Mouse (Mus musculus): ENCODE results near the gene Fam240a. TPM values are rescaled to one million over a fixed set of nuclear protein-coding genes. Genes with fewer than 3 reads are reported as not detected.

Gene Fam240a
- polyA plus RNA-seq (2016; fragmentation: Nextera tagmentation; extraction: Ambion mirVana) = not detected in 2 replicates

DNA sequence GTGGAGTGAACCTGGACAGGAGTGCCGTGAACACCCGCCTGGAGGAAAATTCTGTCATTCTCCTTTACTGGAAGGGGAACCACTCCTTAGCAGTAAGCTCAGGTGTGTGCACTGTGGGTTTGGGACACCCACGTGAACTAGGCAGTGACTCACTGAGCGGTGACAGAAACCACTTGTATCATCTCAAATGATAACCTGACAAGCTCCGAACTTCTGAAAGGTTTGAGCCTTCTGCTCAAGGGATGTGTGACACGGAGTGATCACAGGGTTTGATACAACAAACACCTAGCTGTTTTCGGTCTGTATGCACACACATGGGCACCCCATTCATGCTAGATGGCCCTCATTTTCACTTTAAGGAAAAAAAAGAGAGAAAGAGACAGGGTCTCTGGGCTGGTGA, at the start of gene Fam240a:
TSS of gene Fam240a (minus strand) at position 76 of the 400 bp plus-strand sequence.
- Histone ChIP-seq H3K36me3 (no peaks in the 10 kb centered on the region), H3K27me3 (replicated peaks) (0 out of 2 replicates have a peak, but pooled peaks cover 2% of the 10 kb centered on the region), H3K4me3 (no peak within 1 kb of the TSS), H3K9me3 (no peaks in the 10 kb centered on the region), H3K4me1 (no peaks in the 10 kb centered on the region), H3K27ac (no peak within 1 kb of the TSS), H3K9ac (no peak within 1 kb of the TSS), H3K4me2 (replicated peaks) (no peak within 1 kb of the TSS)
- ATAC-seq (ENCODE audit: low FRiP score, low read depth) = no peak
- 89% methylated on average over 7 of the region's 7 CpGs for WGBS

DNA sequence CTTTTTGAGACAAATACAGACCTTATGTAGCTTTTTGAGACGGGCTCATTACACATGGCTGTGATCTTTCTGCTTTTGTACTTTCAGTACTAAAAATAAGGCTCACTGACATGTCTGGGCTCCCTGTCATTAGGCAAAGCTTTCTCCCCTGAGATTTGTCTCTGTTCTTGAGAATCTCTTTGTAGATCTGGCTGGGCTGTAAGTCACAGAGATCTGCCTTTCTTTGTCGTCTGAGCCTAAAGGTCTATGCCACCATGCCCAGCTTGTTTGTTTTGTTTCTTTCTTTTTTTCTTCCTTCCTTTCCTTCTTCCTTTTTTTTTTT, 49.2 kb upstream of the Fam240a start:
- H3K4me1 ChIP-seq = no peaks in the 10 kb centered on the region
- H3K36me3 ChIP-seq = no peaks in the 10 kb centered on the region
- 74% methylated on average over 2 of the region's 2 CpGs for WGBS
- no peaks in the 10 kb centered on the region for H3K27me3 ChIP-seq (replicated peaks)
- H3K9ac ChIP-seq = no peak overlapping the region
- no peak overlapping the region for H3K4me3 ChIP-seq
- H3K4me2 ChIP-seq (replicated peaks) = no peak overlapping the region
- no peak overlapping the region for H3K27ac ChIP-seq
- H3K9me3 ChIP-seq = no peaks in the 10 kb centered on the region
- ATAC-seq (ENCODE audit: low FRiP score, low read depth) = no peak

DNA sequence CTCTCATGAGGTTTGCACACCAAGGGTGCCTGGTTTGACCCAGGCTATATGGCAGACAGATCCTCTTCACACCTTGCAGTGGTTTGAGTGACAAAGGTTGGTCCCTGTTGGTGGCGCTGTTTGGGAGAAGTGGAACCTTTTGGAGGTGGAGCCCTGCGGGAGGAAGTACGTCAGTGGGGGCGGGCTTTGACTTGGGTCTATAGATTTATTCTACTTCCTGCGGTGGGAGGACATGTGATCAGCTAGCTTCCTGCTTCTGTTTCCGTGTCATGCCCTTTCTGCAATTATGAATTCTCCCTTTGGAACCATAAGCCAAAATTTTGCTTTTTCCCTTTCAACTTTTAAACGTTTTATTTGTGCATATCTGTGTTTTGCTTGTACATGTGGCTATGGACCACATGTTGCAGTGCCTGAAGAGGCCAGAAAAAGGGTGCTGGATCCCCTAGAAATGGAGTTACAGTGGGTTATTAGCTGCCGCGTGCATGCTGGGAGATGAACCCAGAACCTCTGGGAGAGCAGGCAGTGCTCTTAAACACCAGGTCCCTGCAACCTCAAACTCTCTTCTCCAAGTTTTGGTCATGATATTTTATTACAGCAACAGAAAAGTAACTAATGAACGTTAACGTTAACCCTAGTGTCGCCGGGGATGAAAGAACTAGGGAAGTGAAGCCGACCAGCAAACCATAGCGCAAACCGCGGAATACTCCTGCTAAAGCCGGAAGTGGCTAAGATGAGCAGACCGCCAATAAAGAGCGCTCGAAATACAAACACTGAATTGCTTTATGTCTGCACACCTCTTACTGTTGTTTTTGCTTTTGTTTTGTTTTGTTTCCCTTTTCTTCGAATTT, 48.6 kb upstream of the Fam240a start:
- 92% methylated on average over 22 of the region's 22 CpGs for WGBS
- H3K4me1 ChIP-seq = no peaks in the 10 kb centered on the region
- no peak overlapping the region for H3K9ac ChIP-seq
- no peak overlapping the region for H3K4me3 ChIP-seq
- H3K9me3 ChIP-seq = no peaks in the 10 kb centered on the region
- no peaks in the 10 kb centered on the region for H3K36me3 ChIP-seq
- ATAC-seq (ENCODE audit: low FRiP score, low read depth) = no peak
- H3K27me3 ChIP-seq (replicated peaks) = no peaks in the 10 kb centered on the region
- H3K4me2 ChIP-seq (replicated peaks) = no peak overlapping the region
- H3K27ac ChIP-seq = no peak overlapping the region

DNA sequence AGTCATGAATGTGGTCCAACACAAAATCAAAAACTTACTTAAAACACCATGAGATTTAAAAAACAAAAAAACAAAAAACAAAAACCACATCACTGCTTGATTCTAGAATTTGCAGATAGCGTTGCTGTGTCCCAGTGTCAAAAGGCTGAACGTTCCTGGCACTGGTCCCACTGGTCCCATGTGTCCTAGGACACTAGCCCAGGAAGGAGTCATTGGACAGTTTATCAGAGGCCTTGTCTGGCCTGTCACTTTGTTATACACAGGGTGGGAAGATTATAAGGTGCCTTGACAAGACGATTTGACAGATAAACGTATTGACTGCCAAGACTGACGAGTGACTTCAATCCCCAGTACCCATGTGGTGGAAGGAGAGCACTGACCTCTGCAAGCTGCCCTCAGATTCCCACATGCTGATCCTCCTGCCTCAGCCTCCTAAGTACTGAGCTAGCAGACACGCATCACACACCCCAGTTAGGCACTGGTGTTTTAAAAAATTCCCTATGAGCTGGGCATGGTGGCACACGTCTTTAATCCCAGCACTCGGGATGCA, 47.0 kb upstream of the Fam240a start:
- Histone ChIP-seq H3K9ac (no peak overlapping the region), H3K27ac (no peak overlapping the region), H3K4me2 (replicated peaks) (no peak overlapping the region), H3K4me3 (no peak overlapping the region), H3K4me1 (no peaks in the 10 kb centered on the region), H3K27me3 (replicated peaks) (no peaks in the 10 kb centered on the region), H3K9me3 (no peaks in the 10 kb centered on the region), H3K36me3 (no peaks in the 10 kb centered on the region)
- no peak for ATAC-seq (ENCODE audit: low FRiP score, low read depth)
- 91% methylated on average over 8 of the region's 8 CpGs for WGBS

DNA sequence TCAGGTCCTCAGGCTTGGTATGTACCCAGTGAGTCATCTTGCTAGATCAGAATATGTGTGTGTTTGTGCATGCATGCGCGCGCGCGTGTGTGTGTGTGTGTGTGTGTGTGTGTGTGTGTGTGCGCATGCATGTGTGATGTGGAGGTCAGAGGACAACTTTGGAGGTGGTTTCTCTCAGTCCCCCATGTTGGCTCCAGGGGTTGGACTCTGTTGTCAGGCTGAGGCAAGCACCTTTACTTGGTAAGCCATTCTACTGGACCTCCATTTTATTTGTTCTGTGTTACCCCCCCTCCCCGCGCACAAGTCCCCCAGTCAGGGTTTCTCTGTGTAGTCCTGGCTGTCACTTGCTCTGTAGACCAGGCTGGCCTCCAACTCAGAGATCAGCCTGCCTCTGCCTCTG, 44.7 kb upstream of the Fam240a start:
- Histone ChIP-seq H3K36me3 (no peaks in the 10 kb centered on the region), H3K27ac (no peak overlapping the region), H3K4me2 (replicated peaks) (no peak overlapping the region), H3K4me1 (no peaks in the 10 kb centered on the region), H3K4me3 (no peak overlapping the region), H3K9ac (no peak overlapping the region), H3K27me3 (replicated peaks) (no peaks in the 10 kb centered on the region), H3K9me3 (no peaks in the 10 kb centered on the region)
- WGBS = 95% methylated on average over 8 of the region's 8 CpGs
- ATAC-seq (ENCODE audit: low FRiP score, low read depth) = no peak

DNA sequence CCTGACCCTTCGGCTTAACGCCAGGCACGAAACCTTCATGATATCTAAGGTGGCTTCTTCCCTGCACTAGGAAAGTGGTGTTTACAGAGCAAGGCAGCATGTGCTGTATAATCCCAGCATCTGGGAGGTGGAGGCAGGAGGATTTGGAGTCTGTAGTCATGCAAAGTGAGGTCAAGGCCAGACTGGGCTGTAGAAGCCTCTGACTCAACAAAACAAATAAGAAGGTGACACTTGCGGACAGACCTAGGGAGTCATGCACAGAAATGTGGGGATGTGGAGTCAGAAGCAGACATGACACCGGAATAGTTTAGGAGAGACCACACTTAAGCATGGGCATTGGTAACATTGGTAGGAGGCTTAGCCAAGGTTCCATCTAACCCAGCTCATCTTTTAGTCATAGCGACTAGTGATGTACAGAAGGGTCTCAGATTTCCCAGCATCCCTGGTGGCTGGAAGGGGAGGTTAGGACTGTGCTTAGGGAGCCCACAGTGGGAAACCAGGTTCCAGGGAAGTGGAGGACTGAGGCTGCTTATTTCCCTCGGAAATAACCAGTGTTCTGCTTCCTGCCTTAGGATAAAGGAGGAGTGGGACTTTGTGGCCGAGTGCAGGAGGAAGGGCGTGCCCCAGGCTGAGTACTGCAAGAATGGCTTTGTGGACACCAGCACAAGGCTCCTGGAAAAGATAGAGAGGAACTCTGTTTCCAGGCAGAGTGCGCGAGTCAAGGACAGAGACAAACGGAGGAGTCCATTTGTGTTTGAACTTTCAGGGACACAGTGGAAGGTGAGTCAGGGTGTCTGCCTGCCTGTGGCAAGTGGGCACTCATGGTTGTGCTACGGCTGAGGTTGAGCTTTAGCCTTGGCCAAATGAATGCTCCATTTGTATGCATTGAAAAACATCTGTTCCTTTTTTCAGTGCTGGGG, 43.8 kb upstream of the Fam240a start:
- Histone ChIP-seq H3K4me1 (no peaks in the 10 kb centered on the region), H3K9ac (no peak overlapping the region), H3K4me3 (no peak overlapping the region), H3K4me2 (replicated peaks) (no peak overlapping the region), H3K27ac (no peak overlapping the region), H3K9me3 (no peaks in the 10 kb centered on the region), H3K27me3 (replicated peaks) (0 out of 2 replicates have a peak, but pooled peaks cover 4% of the 10 kb centered on the region), H3K36me3 (no peaks in the 10 kb centered on the region)
- ATAC-seq (ENCODE audit: low FRiP score, low read depth) = no peak
- 85% methylated on average over 13 of the region's 13 CpGs for WGBS

DNA sequence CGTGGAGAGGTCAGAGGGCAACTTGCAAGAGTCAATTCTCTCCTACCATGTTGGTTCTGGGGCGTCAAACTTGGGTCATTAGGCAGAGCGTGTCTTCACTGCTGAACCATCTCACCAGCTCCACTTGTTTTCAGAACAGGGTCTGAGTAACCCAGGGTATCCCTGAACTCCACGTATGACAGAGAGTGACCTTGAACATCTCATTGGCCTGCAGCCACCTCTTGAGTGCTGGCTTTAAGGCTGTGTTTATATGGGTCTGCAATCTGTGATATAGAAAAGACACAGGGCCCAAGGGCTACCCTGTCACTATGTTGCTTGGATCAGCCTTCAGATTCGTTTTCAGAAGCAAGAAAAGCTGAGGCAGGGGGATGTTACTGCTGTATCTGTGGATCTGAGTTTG, 43.0 kb upstream of the Fam240a start:
- no peaks in the 10 kb centered on the region for H3K9me3 ChIP-seq
- no peak overlapping the region for H3K9ac ChIP-seq
- H3K36me3 ChIP-seq = no peaks in the 10 kb centered on the region

DNA sequence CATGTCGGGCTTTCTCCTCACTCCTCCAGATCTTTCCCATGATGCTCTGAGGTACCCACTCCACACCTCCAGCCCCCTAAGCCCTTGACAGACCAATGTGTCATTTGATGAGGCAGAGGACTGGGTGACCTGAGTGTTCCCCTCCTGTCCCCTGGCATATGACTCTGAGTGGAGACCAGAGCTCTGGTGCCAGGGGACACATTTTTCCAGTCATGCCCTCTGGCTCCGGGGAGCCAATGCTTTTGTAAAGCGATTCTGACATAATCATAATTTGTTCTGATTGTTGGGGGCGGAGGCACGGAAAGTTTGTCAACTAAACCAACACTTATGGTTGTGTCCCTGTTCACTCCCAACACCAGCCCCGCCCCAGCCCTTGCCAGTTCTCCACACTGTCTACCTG, 39.3 kb upstream of the Fam240a start:
- H3K27me3 ChIP-seq (replicated peaks) = peaks cover 19% of the 10 kb centered on the region
- no peak overlapping the region for H3K4me2 ChIP-seq (replicated peaks)
- no peaks in the 10 kb centered on the region for H3K4me1 ChIP-seq
- H3K9ac ChIP-seq = no peak overlapping the region
- no peak overlapping the region for H3K4me3 ChIP-seq
- no peak for ATAC-seq (ENCODE audit: low FRiP score, low read depth)
- 87% methylated on average over 6 of the region's 6 CpGs for WGBS
- H3K27ac ChIP-seq = no peak overlapping the region
- no peaks in the 10 kb centered on the region for H3K9me3 ChIP-seq
- H3K36me3 ChIP-seq = no peaks in the 10 kb centered on the region

More for the DNA sequence above, 43.0 kb upstream of the Fam240a start:
- 85% methylated on average over 5 of the region's 5 CpGs for WGBS
- ATAC-seq (ENCODE audit: low FRiP score, low read depth) = no peak
- Histone ChIP-seq H3K4me2 (replicated peaks) (no peak overlapping the region), H3K27ac (no peak overlapping the region), H3K4me3 (no peak overlapping the region), H3K4me1 (no peaks in the 10 kb centered on the region), H3K27me3 (replicated peaks) (0 out of 2 replicates have a peak, but pooled peaks cover 4% of the 10 kb centered on the region)

DNA sequence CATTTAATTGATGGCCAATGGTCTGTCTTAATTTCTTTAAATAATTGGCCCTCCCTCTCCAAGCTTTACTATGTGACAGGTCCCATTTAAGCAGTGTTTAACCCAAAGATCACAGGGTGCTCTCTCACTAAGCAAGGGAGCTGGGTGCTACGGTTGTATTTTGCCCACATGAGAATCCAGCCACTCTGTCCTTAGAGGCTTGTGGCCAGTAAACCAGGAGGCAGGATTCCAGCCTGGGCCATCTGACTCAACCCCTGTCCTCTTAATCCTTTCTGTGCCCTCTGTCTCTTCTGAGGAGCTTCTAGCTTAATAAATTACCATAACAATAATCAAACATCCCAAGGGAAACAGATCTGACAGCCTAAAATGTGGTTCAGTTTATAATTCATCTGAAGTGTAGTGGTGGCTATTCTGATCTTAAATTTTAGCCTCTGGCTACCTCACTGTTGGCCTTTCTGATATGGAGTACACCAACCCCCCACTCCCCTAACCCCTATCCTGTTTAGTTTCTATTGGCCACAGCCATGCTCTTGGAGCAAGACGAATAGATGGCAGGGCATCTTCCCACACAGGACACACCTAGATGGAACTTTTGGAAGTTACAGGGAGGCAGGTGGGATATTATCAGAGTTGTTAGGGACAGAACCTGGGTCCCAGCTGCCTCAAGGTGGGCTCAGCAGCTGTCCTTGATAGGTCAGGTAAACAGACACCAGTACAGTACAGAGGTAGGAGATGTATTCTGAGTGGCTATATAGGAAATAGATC, 38.2 kb upstream of the Fam240a start:
- H3K9me3 ChIP-seq = no peaks in the 10 kb centered on the region
- 52% methylated on average over 2 of the region's 2 CpGs for WGBS
- H3K27me3 ChIP-seq (replicated peaks) = peaks cover 20% of the 10 kb centered on the region
- no peak overlapping the region for H3K9ac ChIP-seq
- no peaks in the 10 kb centered on the region for H3K36me3 ChIP-seq
- H3K4me2 ChIP-seq (replicated peaks) = 0 out of 2 replicates have a peak overlapping the region, but pooled peaks have one; percentile 97
- no peak overlapping the region for H3K4me3 ChIP-seq
- no peak for ATAC-seq (ENCODE audit: low FRiP score, low read depth)
- H3K27ac ChIP-seq = no peak overlapping the region
- H3K4me1 ChIP-seq = no peaks in the 10 kb centered on the region

DNA sequence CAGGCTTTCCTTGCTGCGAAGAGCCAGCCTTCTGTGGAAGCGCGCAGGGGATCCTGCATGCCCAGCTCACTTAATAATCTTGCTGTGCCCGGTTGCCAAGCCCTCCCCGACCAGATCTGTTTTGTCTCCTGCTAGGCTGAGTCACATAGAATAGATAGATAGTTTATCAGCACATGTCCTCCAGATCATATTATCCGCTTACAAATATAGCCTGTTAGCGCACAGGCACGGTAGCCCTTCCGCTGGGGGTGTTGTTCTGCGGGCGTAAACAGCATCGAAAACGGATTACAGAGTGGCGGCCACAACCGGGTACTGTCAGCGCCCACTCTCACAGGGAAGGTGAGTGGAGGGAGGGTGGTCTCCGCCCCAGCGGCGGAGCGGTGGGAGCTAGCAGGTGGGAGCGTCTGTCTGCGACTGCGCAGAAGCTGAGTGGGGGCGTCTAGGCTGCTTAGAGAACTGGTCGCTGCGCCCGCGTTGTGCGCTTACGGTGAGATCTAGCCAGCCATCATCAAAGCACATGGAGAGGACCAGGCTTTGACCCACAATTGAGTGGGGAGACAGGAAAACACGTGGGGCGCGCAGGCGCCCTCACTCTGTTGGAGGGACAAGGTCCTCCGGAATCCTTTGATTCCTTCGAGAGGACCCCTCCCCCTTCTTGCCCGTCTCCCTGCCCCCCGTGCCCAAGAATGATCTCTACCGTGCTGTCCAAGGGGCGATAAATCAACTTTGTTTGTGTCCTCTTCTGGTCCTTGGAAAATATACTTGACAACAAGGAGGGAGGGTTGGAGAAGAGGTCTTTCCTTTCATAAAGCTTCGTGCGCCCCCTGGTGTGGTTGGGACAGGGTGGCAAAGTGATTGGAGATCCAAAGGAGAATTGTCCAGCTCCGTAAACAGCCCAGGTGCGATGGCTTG, 37.1 kb upstream of the Fam240a start:
- WGBS = 1% methylated on average over 44 of the region's 44 CpGs
- Histone ChIP-seq H3K9ac (peak overlapping the region; percentile 61; the same call in 1 of the 2 replicates), H3K4me1 (no peaks in the 10 kb centered on the region), H3K4me2 (replicated peaks) (peak overlapping the region; percentile 97), H3K36me3 (no peaks in the 10 kb centered on the region), H3K9me3 (no peaks in the 10 kb centered on the region), H3K27ac (no peak overlapping the region), H3K4me3 (peak overlapping the region; percentile 48), H3K27me3 (replicated peaks) (peaks cover 20% of the 10 kb centered on the region)
- peak; percentile 73 for ATAC-seq (ENCODE audit: low FRiP score, low read depth)

Data from neural tube, embryonic 12.5 days (tissue).